Mouse (Mus musculus): ENCODE results near the gene Pawr. TPM values are rescaled to one million over a fixed set of nuclear protein-coding genes. Genes with fewer than 3 reads are reported as not detected.
A peak's percentile ranks its signal among the peaks of the same experiment; 100 is the strongest.

The Pawr gene
- polyA plus RNA-seq, 1 experiment from 2014 or later, result 4.6 TPM

GRCm38 (mm10) chr10:108385480-108385955, 53.6 kb downstream of the Pawr start:
- Histone ChIP-seq H3K4me3 (no peak overlapping the region), H3K36me3 (no peaks in the 10 kb centered on the region), H3K9me3 (no peaks in the 10 kb centered on the region), H3K27ac (peak overlapping the region; percentile 37), H3K4me2 (no peak overlapping the region), H3K27me3 (no peaks in the 10 kb centered on the region), H3K4me1 (replicated peaks) (peaks cover 20% of the 10 kb centered on the region), H3K9ac (no peak overlapping the region)
- 35% methylated on average over 5 of the region's 5 CpGs for WGBS
- no peak for ATAC-seq (ENCODE audit: low FRiP score)

GRCm38 (mm10) chr10:108388410-108388915, 56.5 kb downstream of the Pawr start:
- Histone ChIP-seq H3K9me3 (no peaks in the 10 kb centered on the region), H3K27me3 (no peaks in the 10 kb centered on the region), H3K4me2 (no peak overlapping the region), H3K4me1 (replicated peaks) (peaks cover 20% of the 10 kb centered on the region), H3K4me3 (no peak overlapping the region), H3K36me3 (no peaks in the 10 kb centered on the region), H3K9ac (no peak overlapping the region), H3K27ac (no peak overlapping the region)
- 83% methylated on average over 8 of the region's 8 CpGs for WGBS
- ATAC-seq (ENCODE audit: low FRiP score), result no peak

- Histone ChIP-seq H3K36me3 (no peaks in the 10 kb centered on the region), H3K9me3 (no peaks in the 10 kb centered on the region), H3K27ac (no peak overlapping the region), H3K4me3 (no peak overlapping the region), H3K9ac (no peak overlapping the region), H3K4me2 (no peak overlapping the region), H3K27me3 (no peaks in the 10 kb centered on the region), H3K4me1 (replicated peaks) (peaks cover 20% of the 10 kb centered on the region)
- WGBS, result 34% methylated on average over 5 of the region's 5 CpGs
- ATAC-seq (ENCODE audit: low FRiP score), result no peak
Observed at GRCm38 (mm10) chr10:108389178-108389926, 57.4 kb downstream of the Pawr start.

- peak; percentile 61 for ATAC-seq (ENCODE audit: low FRiP score)
- H3K4me1 ChIP-seq (replicated peaks), result peaks cover 23% of the 10 kb centered on the region
Observed at GRCm38 (mm10) chr10:108389927-108390287, 58.0 kb downstream of the Pawr start.

GRCm38 (mm10) chr10:108391370-108391902, 59.5 kb downstream of the Pawr start:
- Histone ChIP-seq H3K36me3 (no peaks in the 10 kb centered on the region), H3K9ac (no peak overlapping the region), H3K4me3 (no peak overlapping the region), H3K4me2 (no peak overlapping the region), H3K4me1 (replicated peaks) (peaks cover 16% of the 10 kb centered on the region), H3K27me3 (no peaks in the 10 kb centered on the region), H3K27ac (no peak overlapping the region), H3K9me3 (no peaks in the 10 kb centered on the region)
- WGBS, result 88% methylated on average over 15 of the region's 15 CpGs
- ATAC-seq (ENCODE audit: low FRiP score), result no peak

More at GRCm38 (mm10) chr10:108389927-108390287, 58.0 kb downstream of the Pawr start:
- WGBS, result 34% methylated on average over 4 of the region's 4 CpGs
- H3K27ac ChIP-seq, result no peak overlapping the region
- no peak overlapping the region for H3K4me2 ChIP-seq
- no peaks in the 10 kb centered on the region for H3K36me3 ChIP-seq
- no peaks in the 10 kb centered on the region for H3K27me3 ChIP-seq
- H3K9me3 ChIP-seq, result no peaks in the 10 kb centered on the region
- H3K4me3 ChIP-seq, result no peak overlapping the region
- no peak overlapping the region for H3K9ac ChIP-seq

- Histone ChIP-seq H3K9ac (no peak overlapping the region), H3K4me3 (no peak overlapping the region), H3K4me2 (no peak overlapping the region), H3K4me1 (replicated peaks) (peaks cover 16% of the 10 kb centered on the region), H3K36me3 (no peaks in the 10 kb centered on the region), H3K27ac (no peak overlapping the region), H3K9me3 (no peaks in the 10 kb centered on the region), H3K27me3 (no peaks in the 10 kb centered on the region)
- ATAC-seq (ENCODE audit: low FRiP score), result no peak
- WGBS, result 95% methylated on average over 10 of the region's 10 CpGs
Observed at GRCm38 (mm10) chr10:108392151-108392550, 60.2 kb downstream of the Pawr start.

GRCm38 (mm10) chr10:108394306-108394705, 62.4 kb downstream of the Pawr start:
- Histone ChIP-seq H3K9ac (no peak overlapping the region), H3K27me3 (no peaks in the 10 kb centered on the region), H3K9me3 (no peaks in the 10 kb centered on the region), H3K36me3 (no peaks in the 10 kb centered on the region), H3K4me3 (no peak overlapping the region), H3K4me2 (no peak overlapping the region), H3K27ac (no peak overlapping the region), H3K4me1 (replicated peaks) (peaks cover 11% of the 10 kb centered on the region)
- 53% methylated on average over 4 of the region's 4 CpGs for WGBS
- ATAC-seq (ENCODE audit: low FRiP score), result no peak

- H3K27me3 ChIP-seq, result no peaks in the 10 kb centered on the region
- H3K9ac ChIP-seq, result no peak overlapping the region
- H3K9me3 ChIP-seq, result no peaks in the 10 kb centered on the region
- peaks cover 3% of the 10 kb centered on the region; the same call in 1 of the 2 replicates for H3K4me1 ChIP-seq (replicated peaks)
- no peak overlapping the region for H3K4me2 ChIP-seq
- H3K36me3 ChIP-seq, result no peaks in the 10 kb centered on the region
- no peak overlapping the region for H3K4me3 ChIP-seq
- ATAC-seq (ENCODE audit: low FRiP score), result no peak
- WGBS, result 94% methylated on average over 12 of the region's 12 CpGs
- H3K27ac ChIP-seq, result no peak overlapping the region
Observed at GRCm38 (mm10) chr10:108395229-108395628, 63.3 kb downstream of the Pawr start.

GRCm38 (mm10) chr10:108395647-108396046, 63.7 kb downstream of the Pawr start:
- H3K9me3 ChIP-seq, result no peaks in the 10 kb centered on the region
- H3K4me1 ChIP-seq (replicated peaks), result peaks cover 3% of the 10 kb centered on the region; the same call in 1 of the 2 replicates
- H3K27me3 ChIP-seq, result no peaks in the 10 kb centered on the region
- whole genome bisulfite sequencing, result 92% methylated on average over 14 of the region's 14 CpGs
- H3K9ac ChIP-seq, result no peak overlapping the region
- H3K4me3 ChIP-seq, result no peak overlapping the region
- H3K27ac ChIP-seq, result no peak overlapping the region
- ATAC-seq (ENCODE audit: low FRiP score), result no peak
- H3K4me2 ChIP-seq, result no peak overlapping the region
- no peaks in the 10 kb centered on the region for H3K36me3 ChIP-seq

GRCm38 (mm10) chr10:108402751-108403150, 70.8 kb downstream of the Pawr start:
- Histone ChIP-seq H3K27ac (no peak overlapping the region), H3K4me3 (no peak overlapping the region), H3K9ac (no peak overlapping the region), H3K4me2 (no peak overlapping the region), H3K27me3 (no peaks in the 10 kb centered on the region), H3K9me3 (no peaks in the 10 kb centered on the region), H3K36me3 (no peaks in the 10 kb centered on the region), H3K4me1 (replicated peaks) (peaks cover 3% of the 10 kb centered on the region; the same call in 1 of the 2 replicates)
- 84% methylated on average over 4 of the region's 4 CpGs for WGBS
- ATAC-seq (ENCODE audit: low FRiP score), result no peak

GRCm38 (mm10) chr10:108403366-108403865, 71.5 kb downstream of the Pawr start:
- Histone ChIP-seq H3K9ac (no peak overlapping the region), H3K27me3 (no peaks in the 10 kb centered on the region), H3K27ac (no peak overlapping the region), H3K36me3 (no peaks in the 10 kb centered on the region), H3K4me2 (no peak overlapping the region), H3K4me3 (no peak overlapping the region), H3K4me1 (replicated peaks) (peaks cover 3% of the 10 kb centered on the region; the same call in 1 of the 2 replicates), H3K9me3 (no peaks in the 10 kb centered on the region)
- no peak for ATAC-seq (ENCODE audit: low FRiP score)
- 98% methylated on average over 4 of the region's 4 CpGs for WGBS

GRCm38 (mm10) chr10:108404087-108404486, 72.2 kb downstream of the Pawr start:
- WGBS, result 80% methylated on average over 9 of the region's 9 CpGs
- no peak overlapping the region for H3K9ac ChIP-seq
- no peak overlapping the region for H3K4me3 ChIP-seq
- peaks cover 3% of the 10 kb centered on the region; the same call in 1 of the 2 replicates for H3K4me1 ChIP-seq (replicated peaks)
- H3K36me3 ChIP-seq, result no peaks in the 10 kb centered on the region
- H3K27me3 ChIP-seq, result no peaks in the 10 kb centered on the region
- ATAC-seq (ENCODE audit: low FRiP score), result no peak
- no peaks in the 10 kb centered on the region for H3K9me3 ChIP-seq
- H3K27ac ChIP-seq, result no peak overlapping the region
- no peak overlapping the region for H3K4me2 ChIP-seq
